Mouse (Mus musculus) CH12.LX (cell line): Measurements from ENCODE around the gene Olfr71. TPM values are rescaled to one million over a fixed set of nuclear protein-coding genes. Genes with fewer than 3 reads are reported as not detected.

Source experiments
- DNase-seq: peaks from one replicate; pipeline ENCODE4 v3.0.0-alpha.2; 2013; ENCODE audit errors: extremely low read depth
- H3K27ac ChIP-seq: 2 replicates; pipeline ENCODE4 v1.5.1; 2012; ENCODE audit warnings: low read depth, mild to moderate bottlenecking, control low read depth, moderate library complexity; ENCODE audit not compliant: insufficient read depth
- H3K27me3 ChIP-seq: replicated peaks from 2 replicates; pipeline ENCODE3; 2012; ENCODE audit warnings: inconsistent platforms
- H3K36me3 ChIP-seq, 2 experiments: replicated peaks in 1 of 2; 2 replicates each; pipeline versions ENCODE3 to v1.6.1; 2012; ENCODE audit warnings: inconsistent platforms in 1 of 2, low read length in 1 of 2, mild to moderate bottlenecking in 1 of 2, mixed read lengths in 1 of 2, moderate library complexity in 1 of 2; ENCODE audit not compliant: control insufficient read depth in 1 of 2, insufficient read depth in 1 of 2
- H3K4me1 ChIP-seq, 2 experiments: 2 replicates each; pipeline ENCODE4 v1.6.1; 2012; ENCODE audit warnings: inconsistent platforms in 1 of 2, moderate library complexity in 1 of 2; ENCODE audit not compliant: insufficient read depth in 2 of 2, control insufficient read depth in 1 of 2
- H3K4me2 ChIP-seq: 2 replicates; pipeline ENCODE4 v1.6.1; 2012; ENCODE audit warnings: low read depth, mild to moderate bottlenecking, control low read depth; ENCODE audit not compliant: poor library complexity, insufficient read depth, severe bottlenecking
- H3K4me3 ChIP-seq, 3 experiments: fragments of 150-350 bp in 1 of 3; sonication (generic) in 1 of 3; replicated peaks in 1 of 3; 2 replicates each; pipeline versions ENCODE3 to v1.5.1; 2011 to 2012; ENCODE audit warnings: low read depth in 2 of 3, low read length in 2 of 3, mild to moderate bottlenecking in 2 of 3, moderate library complexity in 2 of 3, control low read depth in 1 of 3, improper control_type of control experiment in 1 of 3, inconsistent platforms in 1 of 3, mixed read lengths in 1 of 3; ENCODE audit not compliant: poor library complexity in 1 of 3
- H3K79me2 ChIP-seq: replicated peaks from 2 replicates; pipeline ENCODE4 v1.6.1; 2012; ENCODE audit warnings: mild to moderate bottlenecking, moderate library complexity; ENCODE audit not compliant: control insufficient read depth, poor library complexity, insufficient read depth, severe bottlenecking; ENCODE audit errors: extremely low read depth
- H3K9ac ChIP-seq: 2 replicates; pipeline ENCODE4 v1.6.1; 2012; ENCODE audit warnings: low read depth, mild to moderate bottlenecking, control low read depth, moderate library complexity; ENCODE audit not compliant: insufficient read depth
- H3K9me3 ChIP-seq: replicated peaks from 2 replicates; pipeline ENCODE3; 2012; ENCODE audit warnings: low read length, inconsistent platforms, mixed read lengths
- CHD1 ChIP-seq: IDR thresholded peaks from 2 replicates; pipeline ENCODE4 v1.6.1; 2012; ENCODE audit warnings: low read depth, low read length, improper control_type of control experiment, inconsistent platforms
- CHD2 ChIP-seq: IDR thresholded peaks from 2 replicates; pipeline ENCODE4 v1.6.1; 2011; ENCODE audit warnings: low read length, improper control_type of control experiment
- CTCF ChIP-seq, 2 experiments: IDR thresholded peaks in 1 of 2; conservative IDR thresholded peaks in 1 of 2; 2 replicates each; pipeline ENCODE4 v1.5.1; 2011 to 2012; ENCODE audit warnings: low read depth in 2 of 2, low read length in 2 of 2, improper control_type of control experiment in 1 of 2, inconsistent platforms in 1 of 2, mild to moderate bottlenecking in 1 of 2, moderate library complexity in 1 of 2
- E2F4 ChIP-seq: IDR thresholded peaks from 2 replicates; pipeline ENCODE4 v1.6.1; 2011; ENCODE audit warnings: low read depth, low read length, improper control_type of control experiment; ENCODE audit not compliant: insufficient replicate concordance
- ELF1 ChIP-seq: IDR thresholded peaks from 2 replicates; pipeline ENCODE4 v1.6.1; 2014; ENCODE audit warnings: low read depth, mild to moderate bottlenecking, inconsistent platforms, low read length, improper control_type of control experiment
- GABPA ChIP-seq: IDR thresholded peaks from 2 replicates; pipeline ENCODE4 v1.6.1; 2012; ENCODE audit warnings: low read depth, low read length, improper control_type of control experiment, inconsistent platforms; ENCODE audit not compliant: insufficient replicate concordance
- HCFC1 ChIP-seq: IDR thresholded peaks from 2 replicates; pipeline ENCODE4 v1.6.1; 2012; ENCODE audit warnings: low read depth, mild to moderate bottlenecking, inconsistent platforms, low read length, improper control_type of control experiment
- IRF4 ChIP-seq: IDR thresholded peaks from 2 replicates; pipeline ENCODE4 v1.6.1; 2014; ENCODE audit warnings: low read depth, mild to moderate bottlenecking, inconsistent platforms, low read length, improper control_type of control experiment
- MAFK ChIP-seq: IDR thresholded peaks from 2 replicates; pipeline ENCODE4 v1.6.1; 2011; ENCODE audit warnings: low read length, improper control_type of control experiment; ENCODE audit not compliant: insufficient replicate concordance
- MAX ChIP-seq: IDR thresholded peaks from 2 replicates; pipeline ENCODE4 v1.6.1; 2011; ENCODE audit warnings: low read length, improper control_type of control experiment
- MAZ ChIP-seq: IDR thresholded peaks from 2 replicates; pipeline ENCODE4 v1.6.1; 2012; ENCODE audit warnings: low read depth, mild to moderate bottlenecking, inconsistent platforms, low read length, improper control_type of control experiment, moderate library complexity
- MYC ChIP-seq: IDR thresholded peaks from 2 replicates; pipeline ENCODE4 v1.6.1; 2011; ENCODE audit warnings: low read depth, mild to moderate bottlenecking, improper control_type of control experiment, low read length
- NELFE ChIP-seq: IDR thresholded peaks from 2 replicates; pipeline ENCODE4 v1.6.1; 2011; ENCODE audit warnings: low read depth, low read length, improper control_type of control experiment
- NRF1 ChIP-seq: IDR thresholded peaks from 2 replicates; pipeline ENCODE4 v1.6.1; 2014; ENCODE audit warnings: low read depth, mild to moderate bottlenecking, inconsistent platforms, low read length, improper control_type of control experiment, moderate library complexity
- PAX5 ChIP-seq: IDR thresholded peaks from 2 replicates; pipeline ENCODE4 v1.6.1; 2012; ENCODE audit warnings: low read length, inconsistent platforms, mixed read lengths
- POLR2A ChIP-seq: IDR thresholded peaks from 2 replicates; pipeline ENCODE4 v1.6.1; 2011; ENCODE audit warnings: low read depth, mild to moderate bottlenecking, improper control_type of control experiment, low read length
- TBP ChIP-seq: conservative IDR thresholded peaks from 2 replicates; pipeline ENCODE4 v1.6.1; 2011; ENCODE audit warnings: low read depth, low read length, improper control_type of control experiment
- TCF12 ChIP-seq: IDR thresholded peaks from 2 replicates; pipeline ENCODE4 v1.6.1; 2014; ENCODE audit warnings: low read depth, mild to moderate bottlenecking, inconsistent platforms, low read length, improper control_type of control experiment
- ZC3H11A ChIP-seq: IDR thresholded peaks from 2 replicates; pipeline ENCODE4 v1.6.1; 2012; ENCODE audit warnings: low read depth, mild to moderate bottlenecking, inconsistent platforms, low read length, improper control_type of control experiment
- ZKSCAN1 ChIP-seq: IDR thresholded peaks from 2 replicates; pipeline ENCODE4 v1.6.1; 2012; ENCODE audit warnings: low read depth, inconsistent platforms, low read length, improper control_type of control experiment, borderline replicate concordance
- ZNF384 ChIP-seq: IDR thresholded peaks from 2 replicates; pipeline ENCODE4 v1.6.1; 2012; ENCODE audit warnings: low read depth, low read length, improper control_type of control experiment, inconsistent platforms
- dilution Hi-C: fragments of 300-500 bp; cut with MboI; formaldehyde crosslinking; loops from 2 replicates; pipeline ENCODE4 v1.14.3; 2020; ENCODE audit warnings: low sequenced_read_pairs; ENCODE audit not compliant: extremely low pct_unique_long_range_greater_than_20kb, extremely low pct_ligation_motif_present
- in situ Hi-C: fragments of 300-500 bp; cut with MboI; formaldehyde crosslinking; loops from 3 replicates; pipeline ENCODE4 v1.14.3; 2019; ENCODE audit warnings: low sequenced_read_pairs, low pct_ligation_motif_present, low pct_unique_long_range_greater_than_20kb, mixed read lengths
- polyA plus RNA-seq: library from polyadenylated mRNA; unstranded; fragments of >175 nt; gene quantifications from 2 replicates; pipeline ENCODE4 v1.2.1, GENCODE M21; 2012; ENCODE audit warnings: low read depth; ENCODE audit not compliant: insufficient read length
- total RNA-seq, 2 experiments: library from RNA; depleted of rRNA; stranded (reverse); fragments of 300-350 nt in 1 of 2; fragments of >200 nt in 1 of 2; gene quantifications; 2 replicates each; pipeline ENCODE4 v1.2.3; 2012 to 2014

Gene Olfr71
- total and polyA plus RNA-seq, 3 experiments = not detected

GRCm38 (mm10) chr4:43657146-43657545, 52.9 kb downstream of the Olfr71 start:
- no peak for DNase-seq
- H3K4me3 ChIP-seq = peak overlapping the region in 2 of 3 experiments; percentile 23 to 46
- no peak overlapping the region for H3K9ac ChIP-seq
- H3K36me3 ChIP-seq = no peaks in the 10 kb centered on the region
- in situ Hi-C loops (no loop called here), dilution Hi-C loops (no loop called here)
- no peaks in the 10 kb centered on the region for H3K9me3 ChIP-seq
- peak overlapping the region; percentile 78 for H3K4me2 ChIP-seq
- peaks cover 0 to 9% of the 10 kb centered on the region in 2 experiments; a peak in 2 of 4 replicates for H3K4me1 ChIP-seq
- H3K27me3 ChIP-seq = peaks cover 63% of the 10 kb centered on the region
- H3K79me2 ChIP-seq = no peaks in the 10 kb centered on the region
- no peak overlapping the region for H3K27ac ChIP-seq
- TF ChIP-seq MYC (no peak), GABPA (no peak), CTCF (conservative IDR thresholded peaks at IDR 0.05 in 1 of 2, IDR thresholded peaks at IDR 0.05 in 1 of 2; ENCODE audit: low read depth in 2 of 2, low read length in 2 of 2) (peak in 1 of 2 experiments; percentile 23; a peak in 2 of 4 replicates), NELFE (no peak), ZNF384 (no peak)

GRCm38 (mm10) chr4:43656339-43657109, 53.5 kb downstream of the Olfr71 start, which contains the start of gene Hint2:
Hint2 (minus strand) TSS chr4:43656466.
- no peaks in the 10 kb centered on the region for H3K9me3 ChIP-seq
- H3K9ac ChIP-seq = peak within 1 kb of the TSS; percentile 95
- H3K79me2 ChIP-seq = no peaks in the 10 kb centered on the region
- H3K4me3 ChIP-seq = peak within 1 kb of the TSS; percentile 58 to 88 (median 75)
- peak within 1 kb of the TSS; percentile 83 for H3K4me2 ChIP-seq
- H3K27me3 ChIP-seq = peaks cover 57% of the 10 kb centered on the region
- TF ChIP-seq MYC (no peak), TCF12 (peak; percentile 68; the same call in 1 of the 2 replicates), NRF1 (peak; percentile 71), IRF4 (peak; percentile 56; the same call in 1 of the 2 replicates), MAX (0 out of 2 replicates have a peak, but pooled peaks have one; percentile 19), ZNF384 (peak; percentile 99), CHD2 (peak; percentile 85), MAFK (no peak), CHD1 (no peak), NELFE (peak; percentile 71), POLR2A (peak; percentile 82), E2F4 (no peak), ZC3H11A (no peak), GABPA (no peak), HCFC1 (peak; percentile 58), TBP (0 out of 2 replicates have a peak, but pooled peaks have one; percentile 32), ZKSCAN1 (no peak), PAX5 (no peak), ELF1 (peak; percentile 55), MAZ (peak; percentile 77)
- in situ Hi-C loops (no loop called here), dilution Hi-C loops (no loop called here)
- peaks cover 0 to 9% of the 10 kb centered on the region in 2 experiments; a peak in 2 of 4 replicates for H3K4me1 ChIP-seq
- H3K27ac ChIP-seq = no peak within 1 kb of the TSS
- no peaks in the 10 kb centered on the region for H3K36me3 ChIP-seq
- DNase-seq = peak; percentile 94
